Mouse (Mus musculus): ENCODE results near the gene Fbn1. TPM values are rescaled to one million over a fixed set of nuclear protein-coding genes. Genes with fewer than 3 reads are reported as not detected.

Fbn1 gene
- polyA plus RNA-seq, 1 experiment from 2014 or later, result 17.2 TPM

DNA sequence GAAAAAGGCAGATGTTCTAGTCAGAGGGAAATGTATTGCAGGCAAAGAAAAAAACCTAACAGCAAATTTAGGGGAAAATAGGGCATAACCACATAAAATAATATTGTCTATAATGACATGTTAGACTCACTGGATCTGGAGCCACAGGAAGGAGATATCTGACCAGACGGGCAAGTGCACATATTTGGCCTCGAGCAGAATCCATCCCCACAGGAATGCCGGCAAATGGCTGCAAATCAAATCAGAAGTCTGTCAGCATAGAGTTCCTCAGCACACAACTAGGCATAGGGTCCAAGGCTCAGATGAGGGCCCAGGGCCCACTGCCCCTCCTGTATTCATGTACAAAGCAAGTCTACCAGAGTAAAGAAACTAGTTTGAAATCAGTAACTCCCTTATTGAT is 30.4 kb downstream of the Fbn1 start:
- DNase-seq (ENCODE audit: low spot score) (no peak), ATAC-seq (ENCODE audit: low FRiP score, low TSS enrichment) (no peak)

DNA sequence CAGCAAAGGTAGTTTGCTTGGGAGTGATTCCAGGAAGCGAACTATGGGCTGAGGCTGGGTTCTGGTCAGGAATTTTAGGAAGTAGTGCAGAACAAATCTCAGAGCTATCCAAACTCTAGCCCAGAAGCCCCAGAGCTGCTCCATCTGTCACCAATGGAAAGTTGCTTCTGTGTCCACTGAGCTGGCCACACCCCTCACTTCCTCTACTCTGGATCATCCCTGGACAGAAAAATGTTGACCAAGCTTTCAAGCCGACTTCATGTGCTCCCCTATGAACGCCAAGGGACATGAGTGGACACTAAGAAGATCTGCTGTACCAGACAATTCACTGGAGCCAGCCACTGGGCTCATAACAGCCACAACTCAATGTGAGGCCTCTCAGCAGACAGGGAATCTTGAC is 31.6 kb downstream of the Fbn1 start:
- Histone ChIP-seq H3K27me3 (ENCODE audit: control insufficient read depth, insufficient read depth, low read length) (no peaks in the 10 kb centered on the region), H3K4me3 (ENCODE audit: low read depth, low read length) (no peak overlapping the region), H3K9me3 (ENCODE audit: control insufficient read depth, low read length) (no peaks in the 10 kb centered on the region), H3K4me2 (replicated peaks; ENCODE audit: low read depth) (no peak overlapping the region), H3K36me3 (ENCODE audit: control insufficient read depth, insufficient read depth, low read length) (no peaks in the 10 kb centered on the region), H3K27ac (replicated peaks) (no peak overlapping the region), H3K9ac (ENCODE audit: low read length) (no peak overlapping the region), H3K4me1 (replicated peaks; ENCODE audit: control insufficient read depth, insufficient read depth) (no peaks in the 10 kb centered on the region)
- no peak for TF ChIP-seq CTCF (IDR thresholded peaks at IDR 0.05; ENCODE audit: low read depth)
- no peak for TF ChIP-seq EP300 (optimal IDR thresholded peaks at IDR 0.05)
- ATAC-seq (ENCODE audit: low FRiP score, low TSS enrichment) (no peak), DNase-seq (ENCODE audit: low spot score) (no peak)
- 70% methylated on average over 3 of the region's 3 CpGs for WGBS

More for the DNA sequence above, 30.4 kb downstream of the Fbn1 start:
- no peaks in the 10 kb centered on the region for H3K9me3 ChIP-seq (ENCODE audit: control insufficient read depth, low read length)
- WGBS, result 72% methylated on average over 3 of the region's 3 CpGs
- H3K4me2 ChIP-seq (replicated peaks; ENCODE audit: low read depth), result no peak overlapping the region
- H3K27ac ChIP-seq (replicated peaks), result no peak overlapping the region
- no peaks in the 10 kb centered on the region for H3K4me1 ChIP-seq (replicated peaks; ENCODE audit: control insufficient read depth, insufficient read depth)
- no peaks in the 10 kb centered on the region for H3K27me3 ChIP-seq (ENCODE audit: control insufficient read depth, insufficient read depth, low read length)
- no peak overlapping the region for H3K9ac ChIP-seq (ENCODE audit: low read length)
- no peaks in the 10 kb centered on the region for H3K36me3 ChIP-seq (ENCODE audit: control insufficient read depth, insufficient read depth, low read length)
- H3K4me3 ChIP-seq (ENCODE audit: low read depth, low read length), result no peak overlapping the region
- no peak for TF ChIP-seq CTCF (IDR thresholded peaks at IDR 0.05; ENCODE audit: low read depth)
- no peak for TF ChIP-seq EP300 (optimal IDR thresholded peaks at IDR 0.05)

DNA sequence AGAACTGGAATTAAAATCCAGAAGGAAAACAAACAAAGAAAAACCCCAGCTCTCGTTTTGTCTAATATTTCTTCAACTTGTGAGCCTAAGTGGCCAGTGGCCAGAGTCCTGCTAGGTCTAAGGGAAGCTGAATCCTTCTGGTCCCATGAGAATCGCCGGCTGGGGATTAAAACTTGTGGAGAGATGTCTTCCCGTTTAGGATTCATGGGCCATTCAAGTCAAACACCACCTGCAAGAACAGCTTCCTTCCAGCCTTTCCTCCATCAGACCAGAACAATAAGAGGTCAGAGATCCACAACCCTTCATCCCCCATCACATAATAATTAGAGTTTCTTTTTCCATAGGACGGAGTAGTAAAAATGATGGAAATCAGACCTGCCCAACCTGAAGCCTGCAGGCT is 33.1 kb downstream of the Fbn1 start:
- Histone ChIP-seq H3K4me1 (replicated peaks; ENCODE audit: control insufficient read depth, insufficient read depth) (no peaks in the 10 kb centered on the region), H3K4me3 (ENCODE audit: low read depth, low read length) (no peak overlapping the region), H3K4me2 (replicated peaks; ENCODE audit: low read depth) (no peak overlapping the region), H3K27ac (replicated peaks) (no peak overlapping the region), H3K36me3 (ENCODE audit: control insufficient read depth, insufficient read depth, low read length) (no peaks in the 10 kb centered on the region), H3K9ac (ENCODE audit: low read length) (no peak overlapping the region), H3K27me3 (ENCODE audit: control insufficient read depth, insufficient read depth, low read length) (no peaks in the 10 kb centered on the region), H3K9me3 (ENCODE audit: control insufficient read depth, low read length) (no peaks in the 10 kb centered on the region)
- 74% methylated on average over 5 of the region's 5 CpGs for WGBS
- DNase-seq (ENCODE audit: low spot score) (no peak), ATAC-seq (ENCODE audit: low FRiP score, low TSS enrichment) (no peak)
- no peak for TF ChIP-seq CTCF (IDR thresholded peaks at IDR 0.05; ENCODE audit: low read depth)

DNA sequence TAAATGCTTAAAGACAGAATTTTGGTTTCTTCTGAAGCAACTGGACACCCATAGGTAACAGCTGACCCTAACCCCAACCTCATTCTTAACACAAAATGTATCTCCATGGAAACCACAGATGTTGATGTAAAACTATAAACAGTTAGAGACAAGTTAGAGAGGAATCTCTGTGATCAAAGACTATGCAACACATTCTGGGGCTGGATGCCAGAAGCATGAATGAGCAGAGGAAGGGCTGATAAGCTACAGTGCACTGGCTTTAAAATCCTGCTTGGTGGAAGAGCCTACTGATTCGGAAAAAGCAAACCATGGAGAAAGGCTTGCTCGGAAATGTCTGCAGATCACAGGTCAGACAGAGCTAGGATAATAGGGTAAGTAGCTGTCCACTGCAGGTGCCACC is 34.6 kb downstream of the Fbn1 start:
- H3K4me1 ChIP-seq (replicated peaks; ENCODE audit: control insufficient read depth, insufficient read depth), result no peaks in the 10 kb centered on the region
- no peak overlapping the region for H3K9ac ChIP-seq (ENCODE audit: low read length)
- no peak overlapping the region for H3K4me3 ChIP-seq (ENCODE audit: low read depth, low read length)
- no peak overlapping the region for H3K27ac ChIP-seq (replicated peaks)
- DNase-seq (ENCODE audit: low spot score) (no peak), ATAC-seq (ENCODE audit: low FRiP score, low TSS enrichment) (no peak)
- TF ChIP-seq EP300 (optimal IDR thresholded peaks at IDR 0.05), result no peak
- no peak for TF ChIP-seq CTCF (IDR thresholded peaks at IDR 0.05; ENCODE audit: low read depth)
- WGBS, result 48% methylated on average over 2 of the region's 2 CpGs
- no peaks in the 10 kb centered on the region for H3K27me3 ChIP-seq (ENCODE audit: control insufficient read depth, insufficient read depth, low read length)
- no peaks in the 10 kb centered on the region for H3K36me3 ChIP-seq (ENCODE audit: control insufficient read depth, insufficient read depth, low read length)
- no peak overlapping the region for H3K4me2 ChIP-seq (replicated peaks; ENCODE audit: low read depth)
- no peaks in the 10 kb centered on the region for H3K9me3 ChIP-seq (ENCODE audit: control insufficient read depth, low read length)

DNA sequence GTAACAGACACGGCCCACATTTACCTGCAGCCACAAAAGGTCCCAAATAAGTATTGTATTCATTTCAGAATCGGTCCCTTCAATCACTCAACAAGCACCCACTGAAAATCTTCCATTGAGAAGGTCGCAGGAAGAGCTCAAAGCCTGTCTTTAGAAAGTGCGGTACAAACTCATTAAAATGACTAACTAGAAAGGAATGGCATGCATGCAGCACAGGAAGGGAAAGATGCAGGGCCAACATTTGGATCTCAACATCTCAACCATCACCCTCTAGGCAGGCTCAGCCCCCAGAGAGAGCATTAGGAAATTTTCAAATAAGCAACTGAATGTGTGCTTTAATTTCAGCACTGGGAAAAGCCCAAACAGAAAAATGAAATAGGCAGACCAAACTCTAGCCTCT is 36.1 kb downstream of the Fbn1 start:
- Histone ChIP-seq H3K9ac (ENCODE audit: low read length) (no peak overlapping the region), H3K36me3 (ENCODE audit: control insufficient read depth, insufficient read depth, low read length) (no peaks in the 10 kb centered on the region), H3K4me1 (replicated peaks; ENCODE audit: control insufficient read depth, insufficient read depth) (no peaks in the 10 kb centered on the region), H3K27me3 (ENCODE audit: control insufficient read depth, insufficient read depth, low read length) (no peaks in the 10 kb centered on the region), H3K4me2 (replicated peaks; ENCODE audit: low read depth) (no peak overlapping the region), H3K27ac (replicated peaks) (no peak overlapping the region), H3K9me3 (ENCODE audit: control insufficient read depth, low read length) (no peaks in the 10 kb centered on the region), H3K4me3 (ENCODE audit: low read depth, low read length) (no peak overlapping the region)
- TF ChIP-seq EP300 (optimal IDR thresholded peaks at IDR 0.05) (no peak), CTCF (IDR thresholded peaks at IDR 0.05; ENCODE audit: low read depth) (no peak)
- ATAC-seq (ENCODE audit: low FRiP score, low TSS enrichment) (no peak), DNase-seq (ENCODE audit: low spot score) (no peak)
- WGBS, result 75% methylated on average over 4 of the region's 4 CpGs

DNA sequence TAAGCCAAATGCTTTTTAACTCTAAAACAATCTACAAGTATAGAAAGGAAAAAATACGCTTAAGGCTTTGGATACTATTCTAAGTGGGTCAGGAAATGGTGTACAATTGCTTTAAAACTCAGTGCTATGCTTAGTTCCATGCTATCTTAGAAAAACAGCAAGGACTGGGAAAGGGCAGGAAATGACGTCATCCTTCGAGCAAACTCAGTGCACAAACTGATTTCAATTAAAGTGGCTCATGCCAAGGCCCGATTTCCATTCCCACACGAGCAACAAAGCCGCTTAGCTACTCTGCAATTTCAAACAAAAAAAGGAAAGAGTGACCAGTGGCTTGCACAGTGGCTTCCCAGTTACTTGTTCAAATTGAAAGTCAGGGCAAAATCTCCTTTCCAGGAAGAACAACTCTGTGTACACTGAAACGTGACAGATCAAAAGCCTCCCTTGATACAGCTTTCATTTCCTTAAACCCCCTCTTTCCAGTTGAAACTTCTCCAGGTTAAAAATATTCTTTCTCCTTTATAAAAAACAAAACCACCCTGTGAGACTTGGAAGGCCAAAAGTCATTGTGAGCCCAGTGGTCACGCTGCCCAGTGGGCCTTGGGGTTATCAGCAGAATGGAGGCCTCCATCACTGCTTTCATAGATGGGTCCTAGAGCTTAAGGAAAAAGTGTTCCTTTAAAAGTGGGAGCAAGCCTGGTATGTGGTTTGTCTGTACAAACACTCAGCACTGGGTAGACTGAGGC is 37.1 kb downstream of the Fbn1 start:
- H3K4me3 ChIP-seq (ENCODE audit: low read depth, low read length), result no peak overlapping the region
- H3K27me3 ChIP-seq (ENCODE audit: control insufficient read depth, insufficient read depth, low read length), result no peaks in the 10 kb centered on the region
- ATAC-seq (ENCODE audit: low FRiP score, low TSS enrichment) (no peak), DNase-seq (ENCODE audit: low spot score) (no peak)
- TF ChIP-seq EP300 (optimal IDR thresholded peaks at IDR 0.05) (no peak), CTCF (IDR thresholded peaks at IDR 0.05; ENCODE audit: low read depth) (no peak)
- no peaks in the 10 kb centered on the region for H3K36me3 ChIP-seq (ENCODE audit: control insufficient read depth, insufficient read depth, low read length)
- no peak overlapping the region for H3K9ac ChIP-seq (ENCODE audit: low read length)
- 34% methylated on average over 8 of the region's 8 CpGs for WGBS
- no peak overlapping the region for H3K4me2 ChIP-seq (replicated peaks; ENCODE audit: low read depth)
- H3K9me3 ChIP-seq (ENCODE audit: control insufficient read depth, low read length), result no peaks in the 10 kb centered on the region
- peak overlapping the region; percentile 49; the same call in 1 of the 2 replicates for H3K27ac ChIP-seq (replicated peaks)
- no peaks in the 10 kb centered on the region for H3K4me1 ChIP-seq (replicated peaks; ENCODE audit: control insufficient read depth, insufficient read depth)

All from stomach, postnatal 0 days (tissue).